Mouse (Mus musculus): ENCODE measurements around the gene Trmt10c.

GRCm38 (mm10) chr16:56055911-56056310 is 18.3 kb upstream of the Trmt10c start:
- TF ChIP-seq CTCF (IDR thresholded peaks at IDR 0.05; ENCODE audit: low read depth, low read length) = no peak
- TF ChIP-seq POLR2A (IDR thresholded peaks at IDR 0.05; ENCODE audit: insufficient read depth, low read length) = no peak

Measured in ES-Bruce4 (cell line).